Mouse (Mus musculus) G1E-ER4 (cell line): ENCODE data around the gene Gm13275. TPM values are rescaled to one million over a fixed set of nuclear protein-coding genes. Genes with fewer than 3 reads are reported as not detected.
"Not testable (repeated sequence)": the region's sequence is repeated elsewhere in the genome, so short reads cannot be mapped to it uniquely, and the experiment has no call there.

Experiments used
- GATA1 ChIP-seq: IDR thresholded peaks from one replicate; pipeline ENCODE4 v1.8.0; 2012; ENCODE audit warnings: low read length, inconsistent platforms
- polyA plus RNA-seq: library from polyadenylated mRNA; stranded (reverse); fragments of >175 nt; gene quantifications from 2 replicates; pipeline ENCODE4 v1.2.3, GENCODE M21; 2012

Gm13275 gene
- polyA plus RNA-seq, 1 experiment: not detected

- TF ChIP-seq GATA1: no peak
These were observed 21.6 kb downstream of the Gm13275 start, which contains the start of gene Ifna7 for GRCm38 (mm10) chr4:88815928-88816327. Gene Ifna7, plus strand, starts transcription at chr4:88816228.

DNA sequence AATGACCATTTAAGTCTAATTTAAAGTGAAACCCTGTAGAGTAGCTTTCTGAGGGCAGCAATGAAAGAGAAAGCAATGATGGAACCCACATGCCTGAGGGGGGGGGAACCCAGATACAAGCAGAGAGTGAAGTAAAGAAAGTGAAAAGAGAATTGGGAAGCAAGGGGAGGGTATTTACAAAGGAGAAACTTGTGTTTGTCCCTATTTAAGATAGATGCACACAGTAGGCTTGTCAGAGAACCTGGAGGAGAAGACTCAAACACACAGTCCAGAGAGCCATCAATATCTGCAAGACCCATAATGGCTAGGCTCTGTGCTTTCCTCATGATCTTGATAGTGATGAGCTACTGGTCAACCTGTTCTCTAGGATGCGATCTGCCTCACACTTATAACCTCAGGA lies 25.4 kb downstream of the Gm13275 start, which contains the start of gene Ifna11:
Gene Ifna11 (plus strand): TSS at position 301 of the 400 bp plus-strand sequence.
- no peak for TF ChIP-seq GATA1

DNA sequence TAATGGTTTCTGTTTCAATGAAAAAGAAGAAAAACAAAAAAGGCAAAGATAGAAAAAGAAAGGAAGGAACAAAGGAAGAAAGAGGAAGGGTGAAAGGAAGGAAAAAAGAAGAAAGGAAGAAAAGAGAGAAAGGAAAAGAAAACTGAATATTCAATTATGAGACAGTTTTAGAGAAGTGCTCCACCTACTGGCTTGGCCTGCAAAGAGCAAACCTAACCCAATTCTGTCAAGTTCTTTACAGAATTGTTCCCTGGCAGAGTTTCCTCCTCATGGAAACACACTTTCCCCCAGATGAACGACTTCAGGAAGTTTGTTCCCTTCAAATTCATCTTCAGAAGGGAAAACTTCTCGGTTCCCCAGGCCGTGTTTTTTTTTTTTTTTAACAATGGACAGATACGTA lies 28.7 kb downstream of the Gm13275 start:
- no peak for TF ChIP-seq GATA1

DNA sequence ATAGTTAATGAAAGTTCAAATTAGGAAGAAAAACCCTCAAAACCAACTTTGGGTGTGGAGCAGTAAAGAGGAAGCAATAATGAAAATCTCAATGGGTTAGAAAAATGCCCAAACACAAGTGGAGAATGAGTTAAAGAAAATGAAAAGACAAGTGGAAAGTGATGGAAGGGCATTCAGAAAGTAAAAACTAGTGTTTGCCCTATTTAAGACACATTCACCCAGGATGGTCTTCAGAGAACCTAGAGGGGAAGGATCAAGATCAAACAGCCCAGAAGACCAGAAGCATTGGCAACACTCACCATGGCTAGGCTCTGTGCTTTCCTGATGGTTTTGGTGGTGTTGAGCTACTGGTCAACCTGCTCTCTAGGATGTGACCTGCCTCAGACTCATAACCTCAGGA lies 32.8 kb downstream of the Gm13275 start, which contains the start of gene Ifna6:
Gene Ifna6 (plus strand): TSS at position 301 of the 400 bp plus-strand sequence.
- TF ChIP-seq GATA1: not testable (repeated sequence)

GRCm38 (mm10) chr4:88830523-88830922 lies 36.2 kb downstream of the Gm13275 start:
- no peak for TF ChIP-seq GATA1

- TF ChIP-seq GATA1: not testable (repeated sequence)
These were observed 40.9 kb downstream of the Gm13275 start, which contains the start of gene Ifna5 for GRCm38 (mm10) chr4:88835225-88835624. Gene Ifna5, plus strand, starts transcription at chr4:88835525.

DNA sequence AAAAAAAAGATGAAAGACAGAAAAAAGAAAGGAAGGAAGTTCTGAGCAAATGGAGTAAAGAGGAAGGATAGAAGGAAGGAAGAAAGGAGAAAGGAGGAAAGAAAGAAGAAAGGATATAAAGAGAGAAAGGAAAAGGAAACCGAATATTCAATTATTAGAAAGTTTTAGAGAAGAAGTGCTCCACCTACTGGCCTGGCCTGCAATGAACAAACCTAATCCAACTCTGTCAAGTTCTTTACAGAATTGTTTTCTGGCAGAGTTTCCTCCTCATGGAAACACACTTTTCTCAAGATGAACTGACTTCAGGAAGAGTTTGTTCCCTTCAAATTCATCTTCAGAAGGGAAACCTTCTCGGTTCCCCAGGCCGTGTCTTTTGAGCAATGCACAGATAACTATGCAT lies 44.5 kb downstream of the Gm13275 start:
- no peak for TF ChIP-seq GATA1

DNA sequence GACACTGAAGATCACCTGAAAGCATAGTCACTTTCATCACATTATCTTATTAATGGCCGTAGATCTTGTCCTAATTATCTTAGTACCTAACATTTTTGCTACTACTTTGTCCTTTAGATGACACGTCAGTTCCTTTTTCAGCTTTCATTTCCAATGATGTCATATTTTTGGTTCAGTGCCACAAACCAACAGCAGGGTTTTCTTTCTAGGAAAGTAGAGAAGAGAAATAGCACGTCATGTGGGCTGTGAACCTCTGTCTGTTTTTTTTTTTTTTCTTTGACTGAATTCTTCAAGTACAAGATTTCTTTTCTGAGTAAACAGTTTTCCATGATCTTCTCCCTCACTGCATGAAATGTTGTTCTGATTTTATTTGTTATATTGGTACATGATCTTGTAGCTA lies 45.8 kb downstream of the Gm13275 start:
- TF ChIP-seq GATA1: no peak

GRCm38 (mm10) chr4:88841438-88841911 lies 47.2 kb downstream of the Gm13275 start, which contains the start of gene Ifna4:
Gene Ifna4, plus strand, starts transcription at chr4:88841861.
- TF ChIP-seq GATA1: no peak

Other genes starting within 250 kb of the Gm13275 start
- gene Ifna15, start 236.2 kb upstream of the Gm13275 start, polyA plus RNA-seq: not detected in 2 replicates
- not detected in 2 replicates for gene Ifna14, start 222.7 kb upstream of the Gm13275 start, polyA plus RNA-seq
- not detected in 2 replicates for gene Ifna9, start 202.1 kb upstream of the Gm13275 start, polyA plus RNA-seq
- gene Ifna12, start 191.1 kb upstream of the Gm13275 start, polyA plus RNA-seq: not detected in 2 replicates
- gene C87499, start 160.1 kb upstream of the Gm13275 start, polyA plus RNA-seq: not detected in 2 replicates
- not detected in 2 replicates for gene Ifna13, start 150.0 kb upstream of the Gm13275 start, polyA plus RNA-seq
- not detected in 2 replicates for gene Ifna16, start 117.6 kb upstream of the Gm13275 start, polyA plus RNA-seq
- not detected in 2 replicates for gene Ifna2, start 110.6 kb upstream of the Gm13275 start, polyA plus RNA-seq
- not detected in 2 replicates for gene Ifnab, start 103.1 kb upstream of the Gm13275 start, polyA plus RNA-seq
- gene Gm26566, start 72.7 kb upstream of the Gm13275 start, polyA plus RNA-seq: not detected in 2 replicates
- 6.4 and 7.6 TPM in 2 replicates for gene Klhl9, start 72.0 kb upstream of the Gm13275 start, polyA plus RNA-seq
- gene Gm13271, start 39.6 kb upstream of the Gm13275 start, polyA plus RNA-seq: not detected in 2 replicates
- gene Gm13283, start 34.4 kb upstream of the Gm13275 start, polyA plus RNA-seq: not detected in 2 replicates
- gene Gm13290, start 20.7 kb upstream of the Gm13275 start, polyA plus RNA-seq: not detected in 2 replicates
- gene Gm13289, start 17.6 kb upstream of the Gm13275 start, polyA plus RNA-seq: not detected in 2 replicates
- gene Gm13272, start 14.6 kb upstream of the Gm13275 start, polyA plus RNA-seq: not detected in 2 replicates
- gene Ifnz, start 12.4 kb upstream of the Gm13275 start, polyA plus RNA-seq: not detected in 2 replicates
- gene Gm13276, start 8.8 kb upstream of the Gm13275 start, polyA plus RNA-seq: not detected in 2 replicates
- not detected in 2 replicates for gene Gm13277, start 5.9 kb upstream of the Gm13275 start, polyA plus RNA-seq
- gene Gm13278, start 2.9 kb upstream of the Gm13275 start, polyA plus RNA-seq: not detected in 2 replicates
- not detected in 2 replicates for gene Gm13279, start 2.9 kb downstream of the Gm13275 start, polyA plus RNA-seq
- gene Gm13285, start 5.2 kb downstream of the Gm13275 start, polyA plus RNA-seq: not detected in 2 replicates
- not detected in 2 replicates for gene Gm13287, start 8.8 kb downstream of the Gm13275 start, polyA plus RNA-seq
- not detected in 2 replicates for gene Gm13288, start 11.0 kb downstream of the Gm13275 start, polyA plus RNA-seq
- gene Ifna7, start 21.7 kb downstream of the Gm13275 start, polyA plus RNA-seq: not detected in 2 replicates
- gene Ifna11, start 25.5 kb downstream of the Gm13275 start, polyA plus RNA-seq: not detected in 2 replicates
- gene Ifna6, start 32.9 kb downstream of the Gm13275 start, polyA plus RNA-seq: not detected in 2 replicates
- gene Ifna5, start 41.0 kb downstream of the Gm13275 start, polyA plus RNA-seq: not detected in 2 replicates
- not detected in 2 replicates for gene Ifna4, start 47.4 kb downstream of the Gm13275 start, polyA plus RNA-seq
- not detected in 2 replicates for gene Ifna1, start 55.6 kb downstream of the Gm13275 start, polyA plus RNA-seq
- gene Ifne, start 85.7 kb downstream of the Gm13275 start, polyA plus RNA-seq: not detected in 2 replicates